Mouse (Mus musculus) Patski (cell line): ENCODE measurements at regions not wholly inside any gene's neighbourhood (a gene's known extent, or its start where the extent isn't known, plus 50 kb on each side); places are given as distances from the start of the nearest gene placed in this dataset.

ENCODE experiments used
- ATAC-seq: fragments of 100-300 bp; one replicate; pipeline ENCODE4 v1.8.0; 2021
- CTCF ChIA-PET: fragments of 350-600 bp; sonication (Branson Sonifier 250); formaldehyde crosslinking; loops from one replicate; lab custom pipeline; 2022; ENCODE audit warnings: inconsistent platforms; lab: Charles Lee
- POLR2A ChIA-PET: fragments of 350-600 bp; sonication (Branson Sonifier 250); formaldehyde crosslinking; loops from one replicate; lab custom pipeline; 2022; ENCODE audit warnings: antibody characterized with exemption, inconsistent platforms; lab: Charles Lee
- DNase-seq: peaks from one replicate; pipeline ENCODE4 v3.0.0-alpha.2; 2011; ENCODE audit warnings: low read depth, low spot score
- H3K27me3 ChIP-seq: fragments of 371-371 bp; one replicate; pipeline ENCODE4 v1.5.1; 2021
- CTCF ChIP-seq: fragments of 100-300 bp; IDR thresholded peaks from one replicate; pipeline ENCODE4 v1.5.1; 2021
- in situ Hi-C: fragments of 300-500 bp; cut with MboI; formaldehyde crosslinking; loops from 3 replicates; pipeline ENCODE4 v1.11.1; 2018; ENCODE audit warnings: low pct_unique_long_range_greater_than_20kb, mixed read lengths

- H3K27me3 ChIP-seq: no peaks in the 10 kb centered on the region
- no peak for TF ChIP-seq CTCF
- CTCF ChIA-PET: interaction anchor here (1.0 kb wide), 1 partner anchor 10 kb away, joined by 3 read pairs; no protein-coding TSS in a partner anchor
- POLR2A ChIA-PET: no interaction called here
- ATAC-seq (peak; percentile 51), DNase-seq (peak; percentile 62)
- in situ Hi-C loops: no loop called here
These were observed 110.9 kb upstream of the Ptbp2 start for GRCm38 (mm10) chr3:119895141-119895540.

GRCm38 (mm10) chr3:119894035-119894434 lies 109.8 kb upstream of the Ptbp2 start:
- no peaks in the 10 kb centered on the region for H3K27me3 ChIP-seq
- DNase-seq (no peak), ATAC-seq (no peak)
- in situ Hi-C loops: no loop called here
- TF ChIP-seq CTCF: no peak
- POLR2A ChIA-PET: no interaction called here
- CTCF ChIA-PET: interaction anchor here (2.4 kb wide), 1 partner anchor 16 kb away, joined by 7 read pairs; no protein-coding TSS in a partner anchor

GRCm38 (mm10) chr3:119893165-119893910 lies 109.1 kb upstream of the Ptbp2 start:
- in situ Hi-C loops: no loop called here
- no peaks in the 10 kb centered on the region for H3K27me3 ChIP-seq
- CTCF ChIA-PET: interaction anchor here (1.0 to 2.4 kb wide), 3 partner anchors 10 to 15 kb away, joined by 3 to 7 read pairs (median 4); no protein-coding TSS in a partner anchor
- DNase-seq: no peak
- TF ChIP-seq CTCF: no peak
- POLR2A ChIA-PET: no interaction called here
- ATAC-seq: no peak

- TF ChIP-seq CTCF: no peak
- ChIA-PET CTCF (interaction anchor here (1.0 to 2.4 kb wide), 4 partner anchors 9 to 14 kb away, joined by 3 to 7 read pairs (median 4); no protein-coding TSS in a partner anchor), POLR2A (no interaction called here)
- in situ Hi-C loops: no loop called here
- no peak for ATAC-seq
- H3K27me3 ChIP-seq: no peaks in the 10 kb centered on the region
- DNase-seq: no peak
These were observed 108.4 kb upstream of the Ptbp2 start for GRCm38 (mm10) chr3:119892533-119893164.

- TF ChIP-seq CTCF: no peak
- no peaks in the 10 kb centered on the region for H3K27me3 ChIP-seq
- ChIA-PET CTCF (no interaction called here), POLR2A (no interaction called here)
- in situ Hi-C loops: no loop called here
- DNase-seq: no peak
- peak; percentile 76 for ATAC-seq
These were observed 106.6 kb upstream of the Ptbp2 start for GRCm38 (mm10) chr3:119890911-119891310.

- no peaks in the 10 kb centered on the region for H3K27me3 ChIP-seq
- DNase-seq (no peak), ATAC-seq (no peak)
- in situ Hi-C loops: no loop called here
- no peak for TF ChIP-seq CTCF
- CTCF ChIA-PET: interaction anchor here (0.9 to 1.7 kb wide), 4 partner anchors 8 to 44 kb away, joined by 3 to 5 read pairs (median 3); no protein-coding TSS in a partner anchor
- POLR2A ChIA-PET: no interaction called here
These were observed 104.2 kb upstream of the Ptbp2 start for GRCm38 (mm10) chr3:119888487-119888886.

GRCm38 (mm10) chr3:119876395-119876794 lies 92.1 kb upstream of the Ptbp2 start:
- ChIA-PET CTCF (interaction anchor here (0.8 to 1.2 kb wide), 3 partner anchors 9 to 213 kb away, joined by 4 to 6 read pairs (median 5); no protein-coding TSS in a partner anchor), POLR2A (no interaction called here)
- ATAC-seq (no peak), DNase-seq (no peak)
- TF ChIP-seq CTCF: no peak
- no peaks in the 10 kb centered on the region for H3K27me3 ChIP-seq
- in situ Hi-C loops: no loop called here

GRCm38 (mm10) chr3:119875061-119875460 lies 90.8 kb upstream of the Ptbp2 start:
- no peak for DNase-seq
- no peak for ATAC-seq
- in situ Hi-C loops: no loop called here
- CTCF ChIA-PET: no interaction called here
- POLR2A ChIA-PET: no interaction called here
- no peaks in the 10 kb centered on the region for H3K27me3 ChIP-seq
- TF ChIP-seq CTCF: no peak

GRCm38 (mm10) chr3:119862194-119862957 lies 78.1 kb upstream of the Ptbp2 start:
- DNase-seq (no peak), ATAC-seq (no peak)
- no peak for TF ChIP-seq CTCF
- POLR2A ChIA-PET: no interaction called here
- in situ Hi-C loops: no loop called here
- no peaks in the 10 kb centered on the region for H3K27me3 ChIP-seq
- CTCF ChIA-PET: interaction anchor here (1.4 kb wide), 1 partner anchor 32 kb away, joined by 3 read pairs; no protein-coding TSS in a partner anchor
